Mouse (Mus musculus) forebrain, postnatal 0 days (tissue): ENCODE data around the gene Atp6v0d1. TPM values are rescaled to one million over a fixed set of nuclear protein-coding genes. Genes with fewer than 3 reads are reported as not detected.
A peak's percentile ranks its signal among the peaks of the same experiment; 100 is the strongest.

ENCODE experiments used
- ATAC-seq: fragments of 200-750 bp; cut with Nextera tagmentation; 2 replicates; pipeline ENCODE4 v1.8.0; 2017; ENCODE audit warnings: mild to moderate bottlenecking, moderate library complexity
- DNase-seq: peaks from one replicate; pipeline ENCODE4 v3.0.0-alpha.2; 2015
- H3K27ac ChIP-seq: fragments of 300-500 bp; sonication (generic); 2 replicates; pipeline ENCODE4 v1.5.1; 2014; ENCODE audit warnings: low read depth, mild to moderate bottlenecking, antibody characterized with exemption, low read length, moderate library complexity, mixed read lengths
- H3K27me3 ChIP-seq: fragments of 300-500 bp; sonication (generic); 2 replicates; pipeline ENCODE4 v1.6.1; 2014; ENCODE audit warnings: mild to moderate bottlenecking, low read length, mixed read lengths; ENCODE audit not compliant: insufficient read depth
- H3K36me3 ChIP-seq: fragments of 300-500 bp; sonication (generic); 2 replicates; pipeline ENCODE4 v1.6.1; 2014; ENCODE audit warnings: mild to moderate bottlenecking, moderate library complexity; ENCODE audit not compliant: insufficient read depth
- H3K4me1 ChIP-seq: fragments of 300-500 bp; sonication (generic); 2 replicates; pipeline ENCODE4 v1.6.1; 2014; ENCODE audit warnings: antibody characterized with exemption; ENCODE audit not compliant: insufficient read depth
- H3K4me2 ChIP-seq: fragments of 300-500 bp; sonication (generic); 2 replicates; pipeline ENCODE4 v1.6.1; 2014; ENCODE audit warnings: low read depth, mild to moderate bottlenecking, moderate library complexity
- H3K4me3 ChIP-seq: fragments of 300-500 bp; sonication (generic); 2 replicates; pipeline ENCODE4 v1.5.1; 2014; ENCODE audit warnings: low read depth, low read length, mixed read lengths
- H3K9ac ChIP-seq: fragments of 300-500 bp; sonication (generic); 2 replicates; pipeline ENCODE4 v1.6.1; 2014; ENCODE audit warnings: mild to moderate bottlenecking
- H3K9me3 ChIP-seq: fragments of 300-500 bp; sonication (generic); 2 replicates; pipeline ENCODE4 v1.6.1; 2016; ENCODE audit warnings: low read length
- CTCF ChIP-seq: sonication (generic); IDR thresholded peaks from 2 replicates; pipeline ENCODE4 v1.5.1; 2016; ENCODE audit warnings: antibody characterized with exemption, control low read depth, low read depth
- WGBS: fragments of 180-500 bp; shearing (Covaris S2); extraction: QIAGEN DNeasy Blood & Tissue Kit; methylation state at CpG from one replicate; pipeline ENCODE4 v1.1.7; 2014; 5-methylcytosine and 5-hydroxymethylcytosine counted together
- polyA plus RNA-seq: library from polyadenylated mRNA; unstranded; fragments of >200 nt; fragmentation: Nextera tagmentation; extraction: Ambion mirVana; gene quantifications from 2 replicates; pipeline ENCODE4 v1.2.1, GENCODE M21; 2015
- total RNA-seq: library from RNA; depleted of rRNA; stranded (reverse); fragments of >200 nt; gene quantifications from 2 replicates; pipeline ENCODE4 v1.2.3, GENCODE M21; 2014

The Atp6v0d1 gene
- total and polyA plus RNA-seq, 2 experiments from 2014 or later: 179 to 275 TPM

DNA sequence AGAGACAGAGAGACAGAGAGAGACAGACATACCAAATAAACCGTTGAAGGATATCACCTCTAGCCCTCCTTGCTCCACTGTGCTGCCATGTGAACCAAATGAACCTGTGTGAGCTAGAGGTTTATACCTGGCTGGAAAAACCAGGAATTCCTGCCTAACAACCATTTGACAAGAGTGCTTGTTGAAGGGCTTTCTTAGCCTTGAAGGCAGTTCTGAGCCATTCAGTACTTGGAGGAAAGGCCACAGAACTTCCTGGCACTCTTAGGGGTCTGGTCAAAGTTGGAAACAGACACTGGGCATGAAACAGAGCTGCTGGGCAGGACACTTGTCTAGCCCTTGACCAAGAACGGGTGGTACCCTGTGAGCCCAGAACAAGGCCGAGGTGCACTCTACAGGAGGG, 71.3 kb downstream of the Atp6v0d1 start:
- Histone ChIP-seq H3K9ac (no peak overlapping the region), H3K36me3 (no peaks in the 10 kb centered on the region), H3K4me1 (peaks cover 16% of the 10 kb centered on the region), H3K27ac (no peak overlapping the region), H3K9me3 (no peaks in the 10 kb centered on the region), H3K4me2 (no peak overlapping the region), H3K27me3 (no peaks in the 10 kb centered on the region), H3K4me3 (no peak overlapping the region)
- DNase-seq (no peak), ATAC-seq (no peak)
- 84% methylated on average over 3 of the region's 3 CpGs for WGBS
- no peak for TF ChIP-seq CTCF

DNA sequence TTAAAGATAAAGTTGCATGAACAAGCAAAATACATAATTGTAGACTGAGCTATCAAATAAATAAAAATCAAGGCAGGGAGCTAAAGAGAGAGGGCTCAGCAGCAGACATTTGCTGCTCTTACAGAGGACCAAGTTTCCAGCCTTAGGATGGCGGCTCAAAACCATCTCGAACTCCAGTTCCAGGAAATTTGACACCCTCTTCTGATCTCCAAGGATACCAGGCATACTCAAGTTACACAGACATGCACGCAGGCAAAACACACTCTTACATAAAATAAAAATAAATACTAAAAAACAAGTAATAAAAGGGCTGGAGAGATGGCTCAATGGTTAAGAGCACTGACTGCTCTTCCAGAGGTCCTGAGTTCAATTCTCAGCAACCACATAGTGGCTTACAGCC, 72.4 kb downstream of the Atp6v0d1 start:
- Histone ChIP-seq H3K27me3 (no peaks in the 10 kb centered on the region), H3K27ac (no peak overlapping the region), H3K36me3 (no peaks in the 10 kb centered on the region), H3K4me1 (peaks cover 16% of the 10 kb centered on the region), H3K4me3 (no peak overlapping the region), H3K4me2 (no peak overlapping the region), H3K9ac (no peak overlapping the region), H3K9me3 (no peaks in the 10 kb centered on the region)
- no peak for TF ChIP-seq CTCF
- no peak for ATAC-seq
- WGBS: 56% methylated on average over 3 of the region's 3 CpGs
- no peak for DNase-seq

DNA sequence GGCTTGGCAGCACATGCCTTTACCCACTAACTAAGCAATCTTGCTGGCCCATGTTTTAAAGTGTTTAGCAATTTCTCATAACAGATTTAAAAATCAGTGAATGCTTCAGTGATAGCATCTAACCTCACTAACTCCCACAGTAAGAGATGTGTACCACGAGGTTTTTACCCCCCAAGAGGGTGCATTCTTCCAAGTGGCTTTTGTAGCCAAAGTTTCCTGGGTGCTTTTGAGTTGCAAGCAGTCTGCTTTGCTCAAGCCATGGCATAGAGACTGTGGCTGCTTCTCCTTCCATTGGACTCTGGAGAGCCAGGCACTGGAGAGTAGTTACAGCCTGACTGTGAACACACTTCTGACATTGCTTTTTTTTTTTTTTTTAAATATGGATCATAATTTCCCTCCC, 76.6 kb downstream of the Atp6v0d1 start:
- Histone ChIP-seq H3K9ac (no peak overlapping the region), H3K27ac (no peak overlapping the region), H3K9me3 (no peaks in the 10 kb centered on the region), H3K36me3 (no peaks in the 10 kb centered on the region), H3K4me1 (no peaks in the 10 kb centered on the region), H3K4me2 (no peak overlapping the region), H3K27me3 (no peaks in the 10 kb centered on the region), H3K4me3 (no peak overlapping the region)
- TF ChIP-seq CTCF: no peak
- 45% methylated on average over 1 of the region's 1 CpGs for WGBS
- DNase-seq (no peak), ATAC-seq (no peak)

DNA sequence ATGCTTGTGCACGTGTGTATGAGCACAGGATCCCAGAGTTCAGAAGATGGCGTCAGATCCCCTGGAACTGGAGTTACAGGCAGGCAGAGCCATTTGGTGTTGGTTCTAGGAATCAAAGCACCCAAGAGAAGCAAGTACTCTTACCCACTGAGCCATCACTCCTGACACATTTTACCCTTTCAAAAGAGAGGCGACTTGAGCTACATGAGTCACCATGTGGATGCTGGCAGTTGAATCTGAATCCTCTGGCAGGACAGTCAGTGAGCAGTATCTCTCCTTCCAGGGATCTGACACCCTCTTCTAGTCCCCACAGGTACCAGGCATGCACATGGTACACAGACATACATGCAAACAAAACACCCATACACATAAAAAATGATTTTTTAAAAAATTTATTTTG, 77.8 kb downstream of the Atp6v0d1 start:
- no peak overlapping the region for H3K4me3 ChIP-seq
- H3K4me2 ChIP-seq: no peak overlapping the region
- H3K27ac ChIP-seq: no peak overlapping the region
- H3K9me3 ChIP-seq: no peaks in the 10 kb centered on the region
- TF ChIP-seq CTCF: no peak
- H3K36me3 ChIP-seq: no peaks in the 10 kb centered on the region
- ATAC-seq: no peak
- no peaks in the 10 kb centered on the region for H3K4me1 ChIP-seq
- WGBS: 79% methylated on average over 3 of the region's 3 CpGs
- H3K9ac ChIP-seq: no peak overlapping the region
- DNase-seq: no peak
- no peaks in the 10 kb centered on the region for H3K27me3 ChIP-seq

DNA sequence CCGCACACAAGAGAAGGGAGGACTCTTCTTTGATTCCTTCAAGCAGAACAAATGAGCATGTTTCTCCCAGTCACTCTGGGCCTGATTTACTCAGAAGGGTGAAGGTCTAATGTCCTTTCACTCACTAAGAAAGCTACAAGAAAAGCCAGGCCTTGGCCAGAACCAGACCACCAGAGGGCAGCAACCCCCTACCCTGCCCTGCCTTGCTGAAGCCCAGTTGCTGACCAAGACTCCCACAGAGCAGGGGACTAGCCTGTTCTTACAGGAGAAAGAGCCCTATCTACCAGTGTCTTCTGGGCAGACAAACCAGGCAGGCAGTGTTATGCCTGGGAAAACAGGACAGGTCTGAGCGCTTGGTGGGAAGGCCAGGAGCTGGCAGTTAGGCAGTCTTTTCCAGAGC, 81.5 kb downstream of the Atp6v0d1 start:
- H3K9ac ChIP-seq: no peak overlapping the region
- no peaks in the 10 kb centered on the region for H3K4me1 ChIP-seq
- no peaks in the 10 kb centered on the region for H3K9me3 ChIP-seq
- ATAC-seq (0 out of 2 replicates have a peak, but pooled peaks have one; percentile 23), DNase-seq (no peak)
- H3K4me3 ChIP-seq: no peak overlapping the region
- 0 out of 2 replicates have a peak, but pooled peaks cover 3% of the 10 kb centered on the region for H3K36me3 ChIP-seq
- H3K27me3 ChIP-seq: no peaks in the 10 kb centered on the region
- no peak overlapping the region for H3K4me2 ChIP-seq
- H3K27ac ChIP-seq: no peak overlapping the region
- TF ChIP-seq CTCF: peak; percentile 62
- WGBS: 28% methylated on average over 2 of the region's 2 CpGs

DNA sequence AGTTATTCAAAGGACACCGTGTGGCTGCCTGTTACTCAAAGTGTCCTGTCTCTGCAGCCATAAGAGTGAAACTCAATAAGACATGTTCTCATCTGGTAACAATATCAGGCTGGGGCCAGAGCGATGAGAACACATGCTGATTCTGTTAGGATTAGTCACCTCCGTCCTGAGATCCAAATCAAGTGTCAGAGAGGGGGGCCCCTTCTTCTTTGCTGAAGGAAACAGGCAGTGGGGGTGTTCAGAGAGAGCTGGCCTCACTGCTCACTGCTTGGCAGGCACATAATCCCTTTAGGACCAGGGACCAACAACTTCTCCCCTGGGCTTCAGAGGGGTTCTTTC, 81.8 kb downstream of the Atp6v0d1 start:
- no peak overlapping the region for H3K9ac ChIP-seq

DNA sequence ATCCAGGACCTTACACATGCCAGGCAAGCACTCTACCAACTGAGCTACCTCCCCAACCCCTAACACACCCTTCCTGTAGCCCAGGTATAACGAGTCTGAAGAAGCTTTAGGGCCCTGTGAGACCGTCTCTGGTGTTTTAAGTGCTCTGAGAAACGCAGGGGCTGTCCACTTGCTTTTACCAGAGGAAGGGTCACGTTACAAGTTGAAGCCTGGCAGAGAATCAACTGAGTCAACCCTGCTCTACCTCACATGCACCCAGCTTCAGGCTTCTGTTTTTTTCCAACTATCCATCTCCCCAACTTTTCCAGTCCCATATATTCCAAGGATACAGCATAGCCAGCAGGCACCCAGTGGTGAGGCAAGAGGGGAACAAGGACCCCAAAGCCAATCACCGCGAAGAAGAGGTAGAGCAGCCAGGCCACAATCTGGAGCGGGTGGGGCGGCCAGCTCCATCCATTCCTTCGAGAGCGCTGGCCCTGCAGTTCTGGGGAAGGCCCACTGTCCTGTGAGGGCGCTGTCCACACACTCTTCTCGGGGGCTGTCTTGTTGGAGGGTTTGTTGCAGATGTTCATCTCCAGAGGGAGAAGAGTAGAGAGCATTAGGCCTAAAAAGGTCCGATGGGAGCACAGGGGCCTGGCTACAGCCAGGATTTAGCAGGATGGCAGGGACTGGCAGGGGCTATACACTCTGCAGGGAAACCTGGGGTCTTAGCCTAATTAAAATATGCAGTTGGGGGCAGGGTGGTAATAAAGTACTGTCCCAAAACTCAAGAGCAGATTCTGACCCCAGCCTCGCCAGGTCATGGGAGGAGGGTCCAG, 82.4 kb downstream of the Atp6v0d1 start:
- ATAC-seq (peak; percentile 61; the same call in 1 of the 2 replicates), DNase-seq (no peak)
- Histone ChIP-seq H3K4me2 (no peak overlapping the region), H3K27me3 (no peaks in the 10 kb centered on the region), H3K9me3 (no peaks in the 10 kb centered on the region), H3K27ac (no peak overlapping the region), H3K4me3 (no peak overlapping the region), H3K9ac (no peak overlapping the region), H3K4me1 (no peaks in the 10 kb centered on the region), H3K36me3 (0 out of 2 replicates have a peak, but pooled peaks cover 3% of the 10 kb centered on the region)
- TF ChIP-seq CTCF: peak; percentile 70
- WGBS: 40% methylated on average over 14 of the region's 14 CpGs

More for the DNA sequence above, 81.8 kb downstream of the Atp6v0d1 start:
- Histone ChIP-seq H3K36me3 (0 out of 2 replicates have a peak, but pooled peaks cover 3% of the 10 kb centered on the region), H3K4me3 (no peak overlapping the region), H3K4me1 (no peaks in the 10 kb centered on the region), H3K27ac (no peak overlapping the region), H3K4me2 (no peak overlapping the region), H3K27me3 (no peaks in the 10 kb centered on the region), H3K9me3 (no peaks in the 10 kb centered on the region)
- TF ChIP-seq CTCF: no peak
- ATAC-seq: no peak
- 49% methylated on average over 3 of the region's 3 CpGs for WGBS
- no peak for DNase-seq
